Mouse (Mus musculus): Measurements from ENCODE around the gene Spsb2. TPM values are rescaled to one million over a fixed set of nuclear protein-coding genes. Genes with fewer than 3 reads are reported as not detected.
A peak's percentile ranks its signal among the peaks of the same experiment; 100 is the strongest.
"Not testable (repeated sequence)": the region's sequence is repeated elsewhere in the genome, so short reads cannot be mapped to it uniquely, and the experiment has no call there.

Spsb2 gene
- total RNA-seq, 2 experiments from 2014 or later = 5.1 to 14.0 TPM

- ATAC-seq (ENCODE audit: poor library complexity, severe bottlenecking) = no peak
Observed at GRCm38 (mm10) chr6:124814858-124815774, 6.7 kb downstream of the Spsb2 start.

- ATAC-seq (ENCODE audit: poor library complexity, severe bottlenecking) = no peak
Observed at GRCm38 (mm10) chr6:124816611-124817010, 8.2 kb downstream of the Spsb2 start.

- ATAC-seq (ENCODE audit: poor library complexity, severe bottlenecking) = no peak
Observed at GRCm38 (mm10) chr6:124817125-124817524, 8.7 kb downstream of the Spsb2 start.

GRCm38 (mm10) chr6:124817563-124817962, 9.1 kb downstream of the Spsb2 start:
- ATAC-seq (ENCODE audit: poor library complexity, severe bottlenecking) = no peak

DNA sequence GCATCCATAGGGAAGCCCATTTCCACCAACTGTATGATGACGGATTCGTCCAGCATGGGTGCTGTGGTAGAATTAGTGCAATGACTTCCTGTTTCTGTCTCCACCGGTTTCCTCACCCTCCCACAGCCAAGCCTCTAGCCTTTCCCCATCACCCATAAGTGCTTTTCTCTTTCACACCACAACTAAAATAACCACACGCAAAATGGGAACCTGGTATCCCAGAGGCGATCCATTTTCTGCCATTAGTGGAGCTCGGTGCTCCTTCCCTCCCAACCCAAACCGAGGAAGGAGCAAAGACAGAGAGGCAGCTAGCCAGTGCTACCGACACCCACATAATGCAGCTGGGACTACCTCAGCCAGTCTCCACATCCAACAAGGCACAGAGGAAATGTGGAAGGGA, 9.5 kb downstream of the Spsb2 start:
- ATAC-seq (ENCODE audit: poor library complexity, severe bottlenecking) = peak; percentile 77

DNA sequence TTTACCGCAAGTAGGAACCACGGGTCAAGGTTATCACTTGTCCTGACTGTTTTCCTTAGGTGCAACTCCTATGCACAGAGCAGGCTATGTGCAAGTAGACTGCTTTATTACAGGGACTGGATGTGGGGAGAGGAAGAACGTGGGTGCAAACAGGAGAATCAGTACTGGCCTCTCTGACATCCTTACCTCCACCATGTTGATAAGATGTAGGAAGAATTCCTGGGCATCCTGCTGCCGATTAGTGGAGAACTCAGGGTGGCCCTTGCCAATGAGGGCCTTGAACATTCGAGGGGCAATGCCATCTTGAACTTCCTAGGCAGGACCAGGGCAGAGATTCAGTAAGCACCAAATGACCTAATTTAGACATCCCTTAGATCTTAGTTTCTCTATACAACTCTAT, 12.4 kb downstream of the Spsb2 start:
- ATAC-seq (ENCODE audit: poor library complexity, severe bottlenecking) = no peak

DNA sequence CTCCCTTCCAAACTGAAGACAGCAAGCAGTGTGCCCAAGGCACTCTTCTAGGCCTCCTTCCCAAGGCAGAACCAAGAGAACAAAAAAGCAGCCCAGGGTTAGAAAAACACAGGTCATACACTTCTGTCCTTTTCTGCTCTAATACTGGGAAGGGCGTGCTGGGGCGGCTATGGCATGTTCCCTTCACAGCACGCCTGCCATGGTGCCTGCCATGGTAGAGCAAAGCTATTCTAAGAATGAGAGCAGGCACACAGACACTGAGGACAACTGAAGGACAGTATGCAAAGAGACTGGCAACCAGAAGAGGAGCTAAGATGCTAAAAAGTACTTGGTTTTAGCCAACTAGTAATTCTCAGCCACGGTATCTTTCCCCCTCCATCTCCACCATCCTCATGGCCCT, 13.6 kb downstream of the Spsb2 start:
- ATAC-seq (ENCODE audit: poor library complexity, severe bottlenecking) = no peak

DNA sequence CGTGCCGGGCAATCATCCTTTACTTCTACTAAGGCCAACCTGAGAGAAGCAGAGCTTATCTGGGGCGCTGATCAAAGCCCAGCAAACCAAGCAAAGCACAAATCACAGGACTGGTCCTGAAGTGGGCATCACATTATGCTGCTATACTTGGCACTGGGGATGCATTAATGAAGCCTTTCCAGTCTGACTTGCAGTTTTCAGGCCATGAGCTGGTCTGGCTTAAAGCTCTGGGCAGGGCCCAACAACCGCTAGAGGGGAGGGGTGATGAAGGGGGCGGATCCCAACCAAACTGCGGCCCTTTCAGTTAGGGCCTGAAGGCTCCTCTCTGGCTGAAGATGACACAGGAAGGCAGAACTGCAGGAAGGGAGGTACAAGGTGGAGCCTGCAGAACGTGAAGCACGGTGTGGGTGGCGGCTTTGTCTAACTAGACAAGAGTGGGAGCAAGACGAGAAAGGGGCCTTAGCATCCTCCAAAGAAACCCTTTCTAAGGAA, 19.7 kb downstream of the Spsb2 start:
- ATAC-seq (ENCODE audit: poor library complexity, severe bottlenecking) = peak; percentile 8

DNA sequence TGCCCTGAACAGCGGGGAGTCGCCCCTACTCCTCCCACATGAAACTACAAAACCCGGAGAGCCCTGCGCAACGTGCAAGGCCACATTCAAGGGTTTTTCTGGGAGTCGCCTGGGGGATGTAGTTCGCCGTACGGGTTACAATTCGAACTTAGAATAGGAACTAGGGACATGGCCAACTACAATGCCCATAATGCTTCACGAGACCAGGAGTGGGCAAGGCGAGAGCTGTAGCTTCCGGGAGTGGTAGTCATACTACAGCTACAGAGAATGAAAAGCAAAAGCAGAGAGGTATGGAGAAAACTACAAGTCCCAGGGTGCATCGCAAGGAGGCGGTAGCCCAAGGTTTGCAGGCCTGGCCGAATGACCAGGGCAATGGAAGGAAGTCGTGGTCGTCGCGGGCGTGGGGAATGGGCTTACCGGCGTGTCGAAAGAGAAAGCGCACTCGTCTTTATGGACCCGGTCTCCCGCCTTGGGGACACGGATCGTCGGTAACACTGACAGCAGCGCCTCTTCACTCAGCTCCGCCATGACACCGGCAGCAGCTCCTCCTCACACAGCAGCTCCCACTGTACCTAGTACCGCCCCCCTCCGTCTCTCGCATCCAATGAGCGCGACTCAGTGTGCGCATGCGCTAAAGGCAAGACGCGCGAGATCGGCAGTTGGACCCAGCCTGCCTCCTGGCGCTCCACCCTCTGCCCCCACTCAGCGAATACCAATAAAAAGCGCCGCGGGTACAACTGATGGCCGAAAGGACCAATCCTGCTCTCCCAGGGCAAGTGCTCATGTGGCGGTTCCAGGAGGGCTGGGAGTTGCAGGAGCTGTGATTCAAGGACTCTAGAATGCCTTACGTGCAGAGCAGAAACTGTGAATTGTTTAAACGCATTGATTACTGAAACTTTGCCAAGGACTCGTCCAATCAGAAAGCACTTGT, 20.7 kb downstream of the Spsb2 start, which contains the start of the genes Usp5 and Cdca3:
Gene Usp5 (minus strand): TSS at position 617 of the 931 bp plus-strand sequence.
Gene Cdca3 (plus strand): TSS at position 680 of the 931 bp plus-strand sequence.
- ATAC-seq (ENCODE audit: poor library complexity, severe bottlenecking) = peak; percentile 74

DNA sequence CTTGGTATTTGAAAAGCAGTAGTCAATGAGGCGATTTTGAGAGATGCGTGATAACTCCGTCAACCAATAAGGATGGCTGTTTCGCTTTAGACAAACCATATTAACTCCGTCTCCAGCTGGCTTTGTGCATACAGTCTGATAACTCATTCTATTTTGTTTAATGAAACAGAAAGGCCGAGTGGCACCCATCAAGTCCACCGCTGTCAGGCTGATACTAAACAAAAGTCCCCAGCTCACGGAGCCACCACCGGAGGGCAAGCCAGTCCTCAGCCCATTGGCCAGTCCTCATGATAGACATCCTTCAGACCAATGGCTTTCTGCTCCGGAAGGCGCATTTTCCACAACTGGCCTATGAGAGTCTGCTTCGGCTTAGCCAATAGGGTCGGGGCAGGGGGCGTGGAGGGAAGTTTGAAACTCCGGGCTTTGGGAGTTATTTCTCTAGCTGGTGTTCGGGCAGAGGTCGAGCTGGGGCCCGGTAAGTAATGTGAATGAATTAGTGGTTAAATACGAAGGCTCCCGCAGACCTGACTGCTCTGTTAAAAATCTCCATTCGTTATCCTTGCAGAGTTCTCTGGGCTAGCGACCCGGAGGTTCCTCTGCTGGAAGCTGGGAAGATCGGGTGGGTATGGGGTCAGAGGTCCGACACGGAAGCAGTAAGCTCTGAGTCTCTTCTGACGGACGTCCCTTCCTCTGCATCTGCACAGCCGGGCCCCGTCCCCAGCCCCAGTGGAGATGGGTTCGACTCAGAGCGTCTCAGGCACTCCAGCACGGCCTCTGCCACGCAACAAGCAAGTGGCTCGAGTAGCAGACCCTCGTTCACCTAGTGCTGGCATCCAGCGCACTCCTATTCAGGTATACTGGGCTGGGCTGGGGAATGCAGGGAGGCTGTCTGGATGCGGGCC, 21.6 kb downstream of the Spsb2 start:
- peak; percentile 65 for ATAC-seq (ENCODE audit: poor library complexity, severe bottlenecking)

DNA sequence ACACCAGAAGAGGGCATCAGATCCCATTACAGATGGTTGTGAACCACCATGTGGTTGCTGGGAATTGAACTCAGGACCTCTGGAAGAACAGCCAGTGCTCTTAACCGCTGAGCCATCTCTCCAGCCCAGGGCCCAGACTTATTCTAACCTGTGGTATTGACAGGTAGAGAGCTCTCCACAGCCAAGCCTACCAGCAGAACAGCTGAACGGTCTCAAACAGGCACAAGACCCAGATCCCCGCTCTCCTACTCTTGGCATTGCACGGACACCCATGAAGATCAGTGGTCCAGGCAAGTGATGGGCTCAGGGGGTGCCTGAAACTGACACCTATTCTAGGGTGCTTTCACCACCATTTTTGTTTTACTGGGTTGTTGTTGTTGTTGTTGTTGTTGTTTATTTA, 22.7 kb downstream of the Spsb2 start:
- not testable (repeated sequence) for ATAC-seq (ENCODE audit: poor library complexity, severe bottlenecking)

DNA sequence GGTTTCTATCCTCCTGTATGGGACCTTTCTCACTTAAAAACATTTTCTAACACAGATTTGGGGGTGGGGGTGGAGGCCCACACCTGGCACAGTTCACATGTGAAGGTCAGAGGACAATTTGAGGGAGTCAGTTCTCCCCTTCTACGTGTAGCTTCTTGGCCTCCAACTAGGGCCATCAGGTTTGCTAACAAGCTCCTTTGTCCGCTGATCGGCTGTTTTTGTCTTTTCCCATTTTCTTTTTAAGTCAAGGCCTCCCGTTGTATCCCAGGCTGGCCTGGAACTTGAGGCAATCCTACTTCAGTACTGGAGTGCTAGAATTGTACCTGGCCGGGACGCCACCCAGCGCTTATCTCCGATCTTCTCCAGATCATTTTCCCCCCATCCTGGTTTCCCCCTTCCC, 23.2 kb downstream of the Spsb2 start:
- no peak for ATAC-seq (ENCODE audit: poor library complexity, severe bottlenecking)

DNA sequence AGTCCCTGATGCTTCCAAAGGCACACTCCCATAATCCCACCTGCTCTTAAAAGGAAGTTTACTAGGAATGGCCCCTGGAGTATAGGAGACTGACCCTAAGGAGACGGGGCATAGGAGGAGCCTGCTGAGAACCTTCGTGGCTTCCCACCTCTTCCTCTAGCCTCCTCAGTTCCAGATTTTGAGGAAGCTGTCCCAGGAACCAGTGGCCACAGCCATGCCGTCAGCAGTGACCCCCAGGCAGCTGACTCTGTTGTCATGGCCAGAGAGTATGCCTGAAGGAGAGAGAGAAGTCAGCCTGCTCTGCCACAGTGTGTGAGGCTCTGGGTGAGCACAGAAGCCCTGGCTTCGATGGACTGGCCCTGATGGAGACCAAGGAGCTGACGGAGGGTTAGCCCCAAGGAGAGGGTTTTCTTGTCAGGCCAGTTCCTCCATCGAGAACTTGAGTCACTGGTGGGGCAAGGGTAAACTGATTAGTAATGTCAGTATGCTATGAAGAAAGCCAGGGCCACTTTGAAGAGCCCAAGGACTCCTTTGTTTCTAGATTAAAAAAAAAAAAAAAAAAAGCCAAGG, 26.1 kb downstream of the Spsb2 start:
- no peak for ATAC-seq (ENCODE audit: poor library complexity, severe bottlenecking)

GRCm38 (mm10) chr6:124835531-124835930, 27.1 kb downstream of the Spsb2 start:
- ATAC-seq (ENCODE audit: poor library complexity, severe bottlenecking) = no peak

GRCm38 (mm10) chr6:124836411-124836810, 27.9 kb downstream of the Spsb2 start:
- ATAC-seq (ENCODE audit: poor library complexity, severe bottlenecking) = no peak

GRCm38 (mm10) chr6:124839805-124840204, 31.3 kb downstream of the Spsb2 start:
- ATAC-seq (ENCODE audit: poor library complexity, severe bottlenecking) = no peak

DNA sequence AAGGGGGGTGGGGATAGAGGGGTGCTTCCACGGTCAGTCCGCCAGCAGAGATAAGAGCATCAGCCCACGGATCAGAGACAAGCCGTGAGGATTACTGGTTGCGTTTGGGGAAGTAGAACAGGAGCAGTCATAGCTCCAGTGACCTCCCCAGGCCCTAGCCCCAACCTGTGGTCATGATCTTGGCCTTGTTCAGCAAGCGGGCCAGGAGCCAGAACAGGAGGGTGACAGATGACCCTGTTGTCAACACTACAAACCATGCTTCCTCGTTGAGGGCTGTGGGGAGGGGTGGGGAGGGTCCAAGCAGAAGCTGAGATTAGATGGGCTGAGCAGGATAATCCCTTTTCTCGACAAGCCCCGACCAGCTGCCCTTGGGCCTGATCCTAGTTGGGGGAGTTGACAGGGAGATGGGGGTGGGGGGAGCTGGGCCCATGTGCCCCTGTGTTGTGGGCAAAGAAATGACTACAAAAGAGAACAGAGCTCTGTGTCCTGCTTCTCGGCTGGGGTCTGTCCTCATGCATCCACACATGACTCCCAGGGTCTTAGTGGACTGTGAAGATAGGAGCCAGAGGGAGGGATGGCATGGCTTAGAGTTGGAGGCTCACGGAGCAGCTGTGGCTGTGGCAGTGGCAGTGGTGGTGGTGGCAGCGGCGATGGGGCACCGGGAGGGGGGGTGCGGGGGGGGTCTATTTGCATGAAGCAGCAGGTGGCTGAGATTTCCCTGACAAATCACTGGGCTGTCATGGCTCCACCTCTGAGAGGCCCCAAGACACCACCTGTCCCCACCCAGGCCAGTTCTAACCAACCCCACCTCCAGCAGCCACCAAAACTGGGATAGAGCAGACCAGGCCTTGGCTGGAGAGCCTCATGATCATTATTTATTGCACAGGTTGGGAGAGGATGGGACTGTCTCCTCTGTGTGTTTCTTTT, 32.0 kb downstream of the Spsb2 start, which contains the start of gene Gnb3:
Gene Gnb3 (minus strand): TSS at position 35 of the 927 bp plus-strand sequence.
- 0 out of 2 replicates have a peak, but pooled peaks have one; percentile 27 for ATAC-seq (ENCODE audit: poor library complexity, severe bottlenecking)

- ATAC-seq (ENCODE audit: poor library complexity, severe bottlenecking) = peak; percentile 98
Observed at GRCm38 (mm10) chr6:124847305-124847704, 38.8 kb downstream of the Spsb2 start.

DNA sequence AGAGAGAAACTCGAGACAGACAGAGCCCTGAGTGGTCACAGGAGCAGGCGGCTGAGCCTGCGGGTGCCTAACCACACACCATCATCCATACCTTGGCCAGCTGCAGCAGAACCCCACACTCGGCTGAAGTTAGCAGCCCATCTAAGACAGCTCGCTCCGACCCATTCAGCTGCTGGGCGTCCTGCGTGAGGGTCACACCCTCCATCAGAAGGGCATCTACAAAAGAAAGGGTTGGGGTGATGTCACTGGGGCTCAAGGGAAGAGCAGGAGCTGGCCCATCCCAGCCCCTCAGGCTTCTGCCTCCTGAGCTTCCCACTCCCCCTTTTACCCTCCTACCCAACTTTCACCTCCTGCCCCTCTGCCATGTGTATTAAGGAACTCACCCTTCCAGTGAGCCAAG, 42.1 kb downstream of the Spsb2 start:
- ATAC-seq (ENCODE audit: poor library complexity, severe bottlenecking) = no peak
